8 mouse cellular contexts compared by ENCODE assay signal in genomic region chr7:123499481-123500238, GRCm38 (mm10). TPM values are rescaled to one million over a fixed set of nuclear protein-coding genes. Genes with fewer than 3 reads are reported as not detected.
DNase-seq lines count a peak whose midpoint lies in the region; ATAC-seq lines count a peak whose summit lies in the region.

No protein-coding gene starts in this region.

- no peaks in the 10 kb centered on the region; the same call in none of the 2 replicates for H3K36me3 ChIP-seq in heart, embryonic 10.5 days
- peaks cover 27% of the 10 kb centered on the region for H3K36me3 ChIP-seq in forebrain, embryonic 13.5 days (ENCODE audit: poor library complexity, severe bottlenecking)
- 0 out of 2 replicates have a peak, but pooled peaks cover 4% of the 10 kb centered on the region for H3K36me3 ChIP-seq in neural tube, embryonic 14.5 days (ENCODE audit: control insufficient read depth, insufficient read depth, low read length)

- peak overlapping the region; percentile 88 for H3K9ac ChIP-seq in forebrain, embryonic 13.5 days
- H3K9ac ChIP-seq in neural tube, embryonic 14.5 days (replicated peaks; ENCODE audit: low read depth, low read length), result peak overlapping the region; percentile 88

- H3K9me3 ChIP-seq in heart, embryonic 10.5 days, result no peaks in the 10 kb centered on the region
- H3K9me3 ChIP-seq in forebrain, embryonic 13.5 days (replicated peaks), result no peaks in the 10 kb centered on the region
- H3K9me3 ChIP-seq in neural tube, embryonic 14.5 days (ENCODE audit: control insufficient read depth, low read length), result no peaks in the 10 kb centered on the region

- peaks cover 12% of the 10 kb centered on the region; the same call in 1 of the 2 replicates for H3K4me1 ChIP-seq in heart, embryonic 10.5 days
- H3K4me1 ChIP-seq in forebrain, embryonic 13.5 days, result peaks cover 28% of the 10 kb centered on the region
- H3K4me1 ChIP-seq in neural tube, embryonic 14.5 days (ENCODE audit: control insufficient read depth, insufficient read depth, low read length), result peaks cover 17% of the 10 kb centered on the region

- H3K4me2 ChIP-seq in forebrain, embryonic 13.5 days, result peak overlapping the region; percentile 90
- peak overlapping the region; percentile 91 for H3K4me2 ChIP-seq in neural tube, embryonic 14.5 days (ENCODE audit: low read depth, low read length)

- no peaks in the 10 kb centered on the region for H3K27me3 ChIP-seq in heart, embryonic 10.5 days (ENCODE audit: insufficient read depth, poor library complexity, severe bottlenecking)
- H3K27me3 ChIP-seq in forebrain, embryonic 13.5 days, result no peaks in the 10 kb centered on the region
- H3K27me3 ChIP-seq in neural tube, embryonic 14.5 days (ENCODE audit: control insufficient read depth, insufficient read depth, low read length), result no peaks in the 10 kb centered on the region

- intact Hi-C loops in heart, postnatal 25 days (cut with DNase I), result no loop called here

- DNase-seq in heart, embryonic 10.5 days (ENCODE audit: low spot score), result no peak
- DNase-seq in heart, postnatal 25 days (ENCODE audit: low spot score), result no peak
- DNase-seq in R1 (ENCODE audit: low read depth, low spot score), result peak; percentile 54
- peak; percentile 30 to 32 for DNase-seq in left cerebral cortex, adult 9 months (ENCODE audit: low spot score in 2 of 2)
- DNase-seq in c-Kit-positive CD71-positive TER-119-positive erythroid progenitor cells, embryonic 14.5 days (ENCODE audit: low spot score), result no peak

- no peak; the same call in none of the 2 replicates for ATAC-seq in forebrain, embryonic 13.5 days
- peak; percentile 36 for ATAC-seq in neural tube, embryonic 14.5 days (ENCODE audit: low read depth)
- no peak for ATAC-seq in granulocyte monocyte progenitor cell, adult 5-6 weeks (replicated peaks; ENCODE audit: poor library complexity, severe bottlenecking)

- peak overlapping the region; percentile 82 for H3K27ac ChIP-seq in heart, embryonic 10.5 days
- peak overlapping the region; percentile 90 for H3K27ac ChIP-seq in forebrain, embryonic 13.5 days
- H3K27ac ChIP-seq in neural tube, embryonic 14.5 days (ENCODE audit: low read depth, low read length), result peak overlapping the region; percentile 96; the same call in 1 of the 2 replicates

- WGBS in heart, embryonic 10.5 days, result 43% methylated on average over 19 of the region's 19 CpGs
- 40% methylated on average over 19 of the region's 19 CpGs for WGBS in forebrain, embryonic 13.5 days
- 39% methylated on average over 19 of the region's 19 CpGs for WGBS in neural tube, embryonic 14.5 days

- H3K4me3 ChIP-seq in heart, embryonic 10.5 days, result peak overlapping the region; percentile 77
- peak overlapping the region; percentile 73 for H3K4me3 ChIP-seq in forebrain, embryonic 13.5 days
- peak overlapping the region; percentile 83 for H3K4me3 ChIP-seq in neural tube, embryonic 14.5 days (ENCODE audit: low read depth, low read length)

RNA-seq across cellular contexts. Expression of gene Zkscan2, which starts 0.6 kb away (rescaled TPM):
- polyA plus RNA-seq in heart, embryonic 10.5 days (2016; fragmentation: Nextera tagmentation; extraction: Ambion mirVana), result 1.9 and 2.9 TPM in 2 replicates
- under 1 TPM; 0.08 to 0.18 TPM for total RNA-seq in heart, postnatal 25 days (2021)
- polyA plus RNA-seq in forebrain, embryonic 13.5 days (2015; fragmentation: Nextera tagmentation; extraction: Ambion mirVana), result 9.1 and 10.8 TPM in 2 replicates
- 18.7 and 23.4 TPM in 2 replicates for polyA plus RNA-seq in neural tube, embryonic 14.5 days (2014; fragmentation: Nextera tagmentation; extraction: Ambion mirVana)
- 0.11 TPM in 1 of 2 replicates, not detected in the other for total RNA-seq in granulocyte monocyte progenitor cell, adult 5-6 weeks (2014; fragmentation: Nextera tagmentation)
- total RNA-seq in granulocyte monocyte progenitor cell, adult 5-6 weeks (2017), result not detected in 2 replicates

RNA-seq across cellular contexts. Expression of gene Aqp8, which starts 37.6 kb away (rescaled TPM):
- polyA plus RNA-seq in heart, embryonic 10.5 days (2016; fragmentation: Nextera tagmentation; extraction: Ambion mirVana), result 1.4 and 1.7 TPM in 2 replicates
- 1 to 10 TPM; 1.7 to 2.0 TPM for total RNA-seq in heart, postnatal 25 days (2021)
- polyA plus RNA-seq in forebrain, embryonic 13.5 days (2015; fragmentation: Nextera tagmentation; extraction: Ambion mirVana), result not detected in 2 replicates
- polyA plus RNA-seq in neural tube, embryonic 14.5 days (2014; fragmentation: Nextera tagmentation; extraction: Ambion mirVana), result not detected in 2 replicates
- not detected in 2 replicates for total RNA-seq in granulocyte monocyte progenitor cell, adult 5-6 weeks (2014; fragmentation: Nextera tagmentation)
- total RNA-seq in granulocyte monocyte progenitor cell, adult 5-6 weeks (2017), result not detected in 2 replicates

Comparison
In these comparisons a context has a peak if more than half of its experiments do, and no peak if none do; other contexts are left out.
1. DNase-seq: peak in R1 (single experiment) and left cerebral cortex, adult 9 months (2 of 2); none in heart, embryonic 10.5 days (single experiment), heart, postnatal 25 days (single experiment) and c-Kit-positive CD71-positive TER-119-positive erythroid progenitor cells, embryonic 14.5 days (single experiment).
2. Peak in every context shown above with its lines, with median percentiles within 50 percentile points of each other: H3K27ac ChIP-seq and H3K4me3 ChIP-seq.